Mouse (Mus musculus): ENCODE data around the gene Carmil1. TPM values are rescaled to one million over a fixed set of nuclear protein-coding genes. Genes with fewer than 3 reads are reported as not detected.

The Carmil1 gene
- polyA plus RNA-seq, 1 experiment from 2014 or later = 43.5 TPM

GRCm38 (mm10) chr13:24154281-24155061 lies 126.1 kb downstream of the Carmil1 start:
- Histone ChIP-seq H3K9ac (ENCODE audit: low read depth, low read length) (no peak overlapping the region), H3K4me2 (ENCODE audit: low read length) (no peak overlapping the region), H3K27me3 (replicated peaks; ENCODE audit: control insufficient read depth, insufficient read depth, low read length) (no peaks in the 10 kb centered on the region), H3K9me3 (ENCODE audit: control insufficient read depth, low read length) (no peaks in the 10 kb centered on the region), H3K36me3 (ENCODE audit: control insufficient read depth, insufficient read depth, low read length) (no peaks in the 10 kb centered on the region), H3K27ac (ENCODE audit: low read depth, low read length) (no peak overlapping the region), H3K4me3 (ENCODE audit: low read length) (no peak overlapping the region), H3K4me1 (ENCODE audit: control insufficient read depth, insufficient read depth, low read depth, low read length) (peaks cover 11% of the 10 kb centered on the region)
- 52% methylated on average over 10 of the region's 10 CpGs for WGBS
- ATAC-seq = no peak

DNA sequence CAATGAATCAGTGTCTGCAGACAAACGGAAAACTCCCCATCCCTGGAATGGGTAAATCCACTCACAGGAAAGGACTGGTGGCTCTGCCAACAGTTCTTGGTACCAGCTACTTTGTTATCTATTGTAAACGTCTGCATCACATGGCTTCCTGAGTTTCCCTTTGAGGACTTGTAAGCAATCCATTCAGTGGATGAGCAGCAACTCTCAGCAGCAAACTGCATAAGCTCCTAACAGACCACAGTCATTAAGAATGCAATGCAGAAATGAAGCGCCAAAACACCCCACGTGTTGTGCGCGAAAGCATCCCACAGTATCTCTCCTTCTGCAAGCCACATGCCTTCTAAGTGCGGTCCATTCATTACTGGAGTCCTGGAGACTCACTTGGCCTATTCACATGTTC lies 128.0 kb downstream of the Carmil1 start:
- ATAC-seq = peak; percentile 59
- no peaks in the 10 kb centered on the region for H3K9me3 ChIP-seq (ENCODE audit: control insufficient read depth, low read length)
- H3K4me3 ChIP-seq (ENCODE audit: low read length) = no peak overlapping the region
- no peak overlapping the region for H3K27ac ChIP-seq (ENCODE audit: low read depth, low read length)
- peaks cover 11% of the 10 kb centered on the region for H3K4me1 ChIP-seq (ENCODE audit: control insufficient read depth, insufficient read depth, low read depth, low read length)
- WGBS = 43% methylated on average over 7 of the region's 7 CpGs
- no peaks in the 10 kb centered on the region for H3K36me3 ChIP-seq (ENCODE audit: control insufficient read depth, insufficient read depth, low read length)
- H3K4me2 ChIP-seq (ENCODE audit: low read length) = no peak overlapping the region
- no peak overlapping the region for H3K9ac ChIP-seq (ENCODE audit: low read depth, low read length)
- no peaks in the 10 kb centered on the region for H3K27me3 ChIP-seq (replicated peaks; ENCODE audit: control insufficient read depth, insufficient read depth, low read length)

- H3K4me3 ChIP-seq (ENCODE audit: low read length) = no peak overlapping the region
- no peaks in the 10 kb centered on the region for H3K36me3 ChIP-seq (ENCODE audit: control insufficient read depth, insufficient read depth, low read length)
- H3K9me3 ChIP-seq (ENCODE audit: control insufficient read depth, low read length) = no peaks in the 10 kb centered on the region
- 31% methylated on average over 6 of the region's 6 CpGs for WGBS
- no peak overlapping the region for H3K9ac ChIP-seq (ENCODE audit: low read depth, low read length)
- H3K4me2 ChIP-seq (ENCODE audit: low read length) = no peak overlapping the region
- no peak overlapping the region for H3K27ac ChIP-seq (ENCODE audit: low read depth, low read length)
- ATAC-seq = no peak; the same call in 1 of the 2 replicates
- H3K4me1 ChIP-seq (ENCODE audit: control insufficient read depth, insufficient read depth, low read depth, low read length) = peaks cover 11% of the 10 kb centered on the region
- H3K27me3 ChIP-seq (replicated peaks; ENCODE audit: control insufficient read depth, insufficient read depth, low read length) = no peaks in the 10 kb centered on the region
Measured at GRCm38 (mm10) chr13:24151335-24151734, 129.3 kb downstream of the Carmil1 start.

- Histone ChIP-seq H3K27me3 (replicated peaks; ENCODE audit: control insufficient read depth, insufficient read depth, low read length) (no peaks in the 10 kb centered on the region), H3K9ac (ENCODE audit: low read depth, low read length) (no peak overlapping the region), H3K36me3 (ENCODE audit: control insufficient read depth, insufficient read depth, low read length) (no peaks in the 10 kb centered on the region), H3K9me3 (ENCODE audit: control insufficient read depth, low read length) (no peaks in the 10 kb centered on the region), H3K27ac (ENCODE audit: low read depth, low read length) (no peak overlapping the region), H3K4me3 (ENCODE audit: low read length) (no peak overlapping the region), H3K4me1 (ENCODE audit: control insufficient read depth, insufficient read depth, low read depth, low read length) (peaks cover 5% of the 10 kb centered on the region), H3K4me2 (ENCODE audit: low read length) (no peak overlapping the region)
- WGBS = 84% methylated on average over 1 of the region's 1 CpGs
- ATAC-seq = no peak
Measured at GRCm38 (mm10) chr13:24148549-24148948, 132.0 kb downstream of the Carmil1 start.

GRCm38 (mm10) chr13:24147006-24147405 lies 133.6 kb downstream of the Carmil1 start:
- Histone ChIP-seq H3K4me1 (ENCODE audit: control insufficient read depth, insufficient read depth, low read depth, low read length) (peaks cover 5% of the 10 kb centered on the region), H3K9ac (ENCODE audit: low read depth, low read length) (no peak overlapping the region), H3K4me2 (ENCODE audit: low read length) (no peak overlapping the region), H3K9me3 (ENCODE audit: control insufficient read depth, low read length) (no peaks in the 10 kb centered on the region), H3K27ac (ENCODE audit: low read depth, low read length) (no peak overlapping the region), H3K36me3 (ENCODE audit: control insufficient read depth, insufficient read depth, low read length) (no peaks in the 10 kb centered on the region), H3K27me3 (replicated peaks; ENCODE audit: control insufficient read depth, insufficient read depth, low read length) (no peaks in the 10 kb centered on the region), H3K4me3 (ENCODE audit: low read length) (no peak overlapping the region)
- WGBS = 53% methylated on average over 3 of the region's 3 CpGs
- ATAC-seq = no peak

- H3K27ac ChIP-seq (ENCODE audit: low read depth, low read length) = no peak overlapping the region
Measured at GRCm38 (mm10) chr13:24146541-24146940, 134.1 kb downstream of the Carmil1 start.

GRCm38 (mm10) chr13:24144858-24145257 lies 135.7 kb downstream of the Carmil1 start:
- no peaks in the 10 kb centered on the region for H3K9me3 ChIP-seq (ENCODE audit: control insufficient read depth, low read length)
- H3K9ac ChIP-seq (ENCODE audit: low read depth, low read length) = no peak overlapping the region
- no peaks in the 10 kb centered on the region for H3K4me1 ChIP-seq (ENCODE audit: control insufficient read depth, insufficient read depth, low read depth, low read length)
- H3K4me3 ChIP-seq (ENCODE audit: low read length) = no peak overlapping the region
- no peak overlapping the region for H3K27ac ChIP-seq (ENCODE audit: low read depth, low read length)
- WGBS = 64% methylated on average over 4 of the region's 4 CpGs
- no peak overlapping the region for H3K4me2 ChIP-seq (ENCODE audit: low read length)
- no peaks in the 10 kb centered on the region for H3K27me3 ChIP-seq (replicated peaks; ENCODE audit: control insufficient read depth, insufficient read depth, low read length)
- ATAC-seq = no peak
- H3K36me3 ChIP-seq (ENCODE audit: control insufficient read depth, insufficient read depth, low read length) = no peaks in the 10 kb centered on the region

More at GRCm38 (mm10) chr13:24146541-24146940, 134.1 kb downstream of the Carmil1 start:
- no peak for ATAC-seq
- Histone ChIP-seq H3K4me3 (ENCODE audit: low read length) (no peak overlapping the region), H3K27me3 (replicated peaks; ENCODE audit: control insufficient read depth, insufficient read depth, low read length) (no peaks in the 10 kb centered on the region), H3K9me3 (ENCODE audit: control insufficient read depth, low read length) (no peaks in the 10 kb centered on the region), H3K4me1 (ENCODE audit: control insufficient read depth, insufficient read depth, low read depth, low read length) (peaks cover 3% of the 10 kb centered on the region), H3K36me3 (ENCODE audit: control insufficient read depth, insufficient read depth, low read length) (no peaks in the 10 kb centered on the region), H3K9ac (ENCODE audit: low read depth, low read length) (no peak overlapping the region), H3K4me2 (ENCODE audit: low read length) (no peak overlapping the region)
- 89% methylated on average over 5 of the region's 5 CpGs for WGBS

GRCm38 (mm10) chr13:24144141-24144540 lies 136.5 kb downstream of the Carmil1 start:
- no peak overlapping the region for H3K4me2 ChIP-seq (ENCODE audit: low read length)

GRCm38 (mm10) chr13:24136836-24137235 lies 143.8 kb downstream of the Carmil1 start:
- ATAC-seq = no peak
- WGBS = 92% methylated on average over 5 of the region's 5 CpGs
- Histone ChIP-seq H3K9ac (ENCODE audit: low read depth, low read length) (no peak overlapping the region), H3K36me3 (ENCODE audit: control insufficient read depth, insufficient read depth, low read length) (no peaks in the 10 kb centered on the region; the same call in 1 of the 2 replicates), H3K4me2 (ENCODE audit: low read length) (no peak overlapping the region), H3K27me3 (replicated peaks; ENCODE audit: control insufficient read depth, insufficient read depth, low read length) (no peaks in the 10 kb centered on the region), H3K27ac (ENCODE audit: low read depth, low read length) (no peak overlapping the region), H3K4me1 (ENCODE audit: control insufficient read depth, insufficient read depth, low read depth, low read length) (peaks cover 8% of the 10 kb centered on the region), H3K9me3 (ENCODE audit: control insufficient read depth, low read length) (no peaks in the 10 kb centered on the region), H3K4me3 (ENCODE audit: low read length) (no peak overlapping the region)

More at GRCm38 (mm10) chr13:24144141-24144540, 136.5 kb downstream of the Carmil1 start:
- no peaks in the 10 kb centered on the region for H3K36me3 ChIP-seq (ENCODE audit: control insufficient read depth, insufficient read depth, low read length)
- peak; percentile 61; the same call in 1 of the 2 replicates for ATAC-seq
- 46% methylated on average over 2 of the region's 2 CpGs for WGBS
- no peak overlapping the region for H3K9ac ChIP-seq (ENCODE audit: low read depth, low read length)
- no peaks in the 10 kb centered on the region for H3K9me3 ChIP-seq (ENCODE audit: control insufficient read depth, low read length)
- no peaks in the 10 kb centered on the region for H3K27me3 ChIP-seq (replicated peaks; ENCODE audit: control insufficient read depth, insufficient read depth, low read length)
- H3K27ac ChIP-seq (ENCODE audit: low read depth, low read length) = no peak overlapping the region
- no peak overlapping the region for H3K4me3 ChIP-seq (ENCODE audit: low read length)
- no peaks in the 10 kb centered on the region for H3K4me1 ChIP-seq (ENCODE audit: control insufficient read depth, insufficient read depth, low read depth, low read length)

Measured in hindbrain, embryonic 16.5 days (tissue).